Mouse (Mus musculus) ES-CJ7 (cell line): ENCODE data around the gene Prkn.

Experiments
- DNase-seq: peaks from one replicate; pipeline ENCODE4 v3.0.0; 2011; ENCODE audit warnings: low read depth, low spot score

Prkn gene

DNA sequence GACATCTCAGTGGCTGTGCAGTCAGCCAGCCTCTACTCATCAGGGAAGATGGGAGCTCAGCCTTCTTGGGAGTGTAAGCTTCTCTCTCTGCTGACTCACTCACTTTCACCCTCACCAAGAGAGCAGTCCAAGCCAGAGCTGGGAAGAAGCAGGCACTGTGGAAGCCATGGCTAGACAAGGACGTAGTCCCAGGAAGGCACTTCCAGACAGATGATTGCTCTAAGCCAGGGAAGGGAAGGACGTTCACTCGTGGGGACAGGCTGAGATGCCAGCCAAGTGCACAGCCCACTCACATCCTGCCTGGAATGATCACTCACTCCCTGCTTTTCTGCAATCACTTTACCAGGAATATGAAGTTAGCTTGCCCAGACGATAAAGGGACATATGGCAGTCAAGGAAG lies 430.0 kb downstream of the Prkn start:
- DNase-seq = no peak

DNA sequence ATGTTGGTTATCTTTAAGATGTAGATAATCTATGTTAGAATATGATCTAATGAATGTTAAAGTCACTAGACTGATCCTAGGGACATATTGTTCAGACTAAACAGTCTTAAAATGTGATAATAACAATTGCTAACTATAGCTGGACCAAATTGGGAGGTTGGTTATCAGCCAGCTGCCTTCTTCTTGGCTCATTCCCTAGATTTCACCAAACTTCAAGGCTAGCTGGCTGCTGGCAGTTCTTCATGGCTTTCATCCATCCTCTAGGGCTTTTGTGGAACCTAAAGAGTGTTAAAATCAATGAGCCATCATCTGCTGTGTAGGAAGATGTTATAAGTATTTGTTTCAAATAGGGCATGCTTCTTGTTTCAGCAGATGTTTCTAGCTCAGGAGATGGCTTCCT lies 431.7 kb downstream of the Prkn start:
- DNase-seq = no peak

DNA sequence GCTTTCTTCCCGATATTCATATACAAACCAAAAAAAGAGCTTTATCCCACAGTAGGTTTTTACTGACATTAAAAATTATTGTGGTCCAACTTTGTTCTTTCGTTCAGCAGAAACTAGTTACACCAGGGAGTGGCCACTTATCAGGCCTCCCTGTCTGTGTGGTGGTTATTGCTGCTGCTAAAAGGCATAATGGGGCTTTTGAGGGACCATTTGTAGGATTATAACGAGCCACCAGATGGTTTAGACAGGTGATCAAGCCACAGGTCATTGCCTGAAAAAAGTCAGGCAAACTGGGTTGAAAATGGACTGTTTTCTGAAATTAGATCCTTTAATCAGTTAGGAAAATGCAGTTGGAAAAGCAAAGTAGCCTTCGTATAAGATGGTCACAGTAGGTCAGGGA lies 444.1 kb downstream of the Prkn start:
- DNase-seq = no peak

DNA sequence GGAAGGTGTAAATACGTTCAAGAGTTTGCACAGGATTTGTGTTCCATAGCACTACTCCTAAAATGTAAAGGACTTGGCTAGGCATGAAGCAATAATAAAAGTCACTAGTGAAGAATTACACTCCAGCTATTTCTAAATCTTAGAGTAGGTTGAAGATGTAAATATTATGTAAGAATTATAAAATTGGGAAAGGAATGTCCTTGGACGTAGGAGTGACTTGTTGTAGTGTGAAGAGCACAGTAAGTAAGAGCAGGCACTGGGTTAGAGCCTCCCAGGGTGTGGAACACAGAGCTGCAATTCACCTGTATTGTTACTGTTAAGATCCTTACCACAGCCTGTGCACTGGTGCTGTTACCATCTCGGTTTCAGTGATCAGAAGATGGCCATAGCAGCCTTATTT lies 450.0 kb downstream of the Prkn start:
- no peak for DNase-seq

DNA sequence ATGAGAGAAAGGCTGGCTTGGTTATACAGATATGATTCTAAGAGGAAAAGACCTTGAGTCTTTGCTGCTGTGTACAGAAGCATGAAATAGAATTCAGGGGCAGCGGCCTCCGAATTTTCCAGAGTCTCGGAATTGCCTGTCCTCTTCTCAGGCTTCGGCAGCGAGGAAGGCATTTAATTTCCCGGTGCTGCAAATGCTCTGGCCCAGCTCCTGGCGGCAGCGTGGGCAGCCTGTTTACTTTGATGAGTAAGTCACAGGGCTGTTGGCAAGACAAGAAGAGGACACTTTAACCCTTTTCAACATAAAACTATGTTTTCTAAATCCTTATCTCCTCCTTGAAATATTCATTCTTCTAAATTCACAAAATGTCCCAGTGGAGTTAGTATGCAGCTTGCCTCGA lies 462.9 kb downstream of the Prkn start:
- DNase-seq = no peak

DNA sequence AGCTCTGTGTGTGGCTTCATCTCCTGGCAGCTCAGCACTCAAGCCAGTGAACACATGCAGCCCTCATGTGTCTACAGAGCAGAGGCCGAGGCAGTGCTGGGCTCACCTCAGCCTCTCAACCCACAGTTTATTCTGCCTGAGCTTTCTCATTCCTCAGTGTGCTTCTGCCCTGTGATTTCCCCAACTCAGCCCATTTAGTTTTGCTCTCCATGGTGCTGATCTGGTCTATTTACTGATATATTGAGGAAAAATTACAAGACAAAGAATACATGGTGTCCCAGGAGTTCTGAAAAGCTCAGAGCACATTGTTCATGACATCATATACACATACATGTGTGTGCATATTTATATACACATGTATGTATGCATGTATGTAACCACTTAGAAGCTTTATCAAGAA lies 469.7 kb downstream of the Prkn start:
- peak; percentile 6 for DNase-seq

DNA sequence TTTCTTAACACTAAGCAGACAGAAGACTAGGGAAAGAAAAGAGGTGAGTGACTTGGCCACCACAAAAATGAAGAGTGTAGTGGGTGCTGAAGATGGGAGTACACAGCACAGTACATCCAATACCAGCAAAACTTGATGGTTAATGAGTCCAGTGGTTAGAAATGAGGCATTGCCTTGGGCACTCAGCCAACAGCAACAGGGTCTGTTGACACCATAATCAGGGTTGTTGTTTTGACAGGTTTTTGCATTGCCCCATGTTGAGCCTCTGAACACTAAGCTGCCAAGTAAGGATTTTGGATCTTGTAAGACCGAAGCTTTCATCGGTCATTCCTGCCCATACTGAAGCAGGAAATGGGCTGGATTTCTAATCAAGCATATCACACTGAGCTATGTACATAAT lies 474.0 kb downstream of the Prkn start:
- no peak for DNase-seq

DNA sequence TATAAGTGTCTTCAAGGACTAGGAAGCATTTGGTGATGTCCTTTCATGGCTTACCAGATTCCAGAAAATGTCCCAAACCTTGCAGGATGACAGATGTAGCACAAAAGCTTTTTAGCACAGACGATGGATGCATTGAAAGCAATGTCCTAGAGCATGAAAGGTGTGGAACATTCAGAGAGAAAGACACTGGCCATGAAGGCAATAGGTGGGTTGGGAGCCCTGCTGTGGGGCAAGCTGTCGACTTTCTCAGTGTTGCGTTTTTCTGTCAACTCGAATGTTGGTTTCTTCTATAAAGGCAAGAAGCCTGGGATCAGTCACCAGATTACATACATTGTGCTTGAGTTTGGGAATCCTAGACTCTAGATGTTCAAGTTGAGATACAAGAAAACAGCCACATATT lies 475.5 kb downstream of the Prkn start:
- DNase-seq = no peak

DNA sequence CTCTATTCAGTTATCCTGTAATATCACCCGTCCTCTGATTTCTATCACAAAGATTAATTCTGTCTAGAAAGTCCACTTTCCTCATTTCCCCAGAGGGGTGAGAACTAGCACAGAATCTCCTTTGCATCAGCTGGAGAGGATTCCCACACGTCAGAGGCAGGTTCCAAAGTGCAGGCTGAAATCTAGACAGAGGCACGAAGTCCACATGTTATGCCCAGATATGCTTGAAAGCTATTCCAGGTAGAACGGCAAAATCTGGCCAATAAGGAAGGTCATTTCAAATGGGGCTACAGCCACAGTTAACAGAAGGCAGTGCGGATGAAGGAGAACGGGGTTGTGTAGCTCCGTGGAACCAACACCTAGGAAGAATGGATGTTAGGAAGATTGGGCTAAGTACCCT lies 478.8 kb downstream of the Prkn start:
- no peak for DNase-seq

DNA sequence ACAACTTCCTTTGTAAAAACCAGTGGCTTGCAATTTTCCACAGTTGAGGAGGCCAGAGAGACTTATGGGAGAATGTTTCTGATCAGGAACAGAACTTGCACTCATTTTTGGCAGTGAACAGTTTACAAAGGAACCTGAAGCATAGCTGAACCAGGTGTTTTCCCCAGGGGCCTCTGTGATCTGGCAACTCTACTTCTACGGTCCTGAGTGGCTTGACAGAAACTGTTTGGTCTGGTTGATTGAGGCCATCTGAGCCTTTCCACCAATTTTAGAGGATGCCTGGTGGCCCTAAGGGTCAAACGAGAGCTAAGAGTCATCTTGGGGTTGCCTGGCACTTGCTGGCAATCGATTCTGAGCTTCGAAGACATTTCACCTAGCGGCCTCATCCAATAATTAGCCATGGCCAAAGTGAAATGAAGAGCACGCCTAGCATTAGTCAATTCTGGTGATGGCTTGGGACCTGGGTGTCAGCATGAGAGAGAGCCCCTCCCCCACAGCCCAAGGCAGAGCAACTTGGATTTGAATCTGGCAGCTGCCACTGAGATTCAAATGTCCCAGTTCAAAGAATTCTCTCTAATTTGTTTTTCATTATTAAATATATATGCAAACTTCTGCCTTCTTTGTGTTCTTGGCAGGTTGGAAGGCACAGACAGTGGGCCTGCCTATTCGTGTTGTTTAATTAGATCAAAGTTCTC lies 479.6 kb downstream of the Prkn start:
- no peak for DNase-seq

DNA sequence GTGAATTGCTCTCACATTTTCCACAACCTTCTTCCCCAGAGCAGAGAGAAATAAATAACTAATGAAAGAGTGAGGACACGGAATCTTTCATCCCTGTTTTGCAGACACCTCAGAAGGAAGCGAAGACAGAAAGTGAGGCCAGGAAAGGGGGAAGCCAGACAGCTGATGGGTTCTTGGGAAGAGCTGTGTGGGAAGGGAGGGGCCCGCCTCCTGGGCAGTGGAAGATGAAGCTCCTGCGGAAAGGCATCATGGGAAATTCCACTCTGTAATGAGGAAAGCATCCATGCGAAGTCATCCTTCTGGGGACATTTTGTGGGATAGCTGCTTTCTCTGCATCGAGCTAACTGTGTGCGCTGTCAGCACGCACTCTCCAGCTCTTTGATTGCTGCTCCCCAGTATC lies 491.9 kb downstream of the Prkn start:
- DNase-seq = no peak

DNA sequence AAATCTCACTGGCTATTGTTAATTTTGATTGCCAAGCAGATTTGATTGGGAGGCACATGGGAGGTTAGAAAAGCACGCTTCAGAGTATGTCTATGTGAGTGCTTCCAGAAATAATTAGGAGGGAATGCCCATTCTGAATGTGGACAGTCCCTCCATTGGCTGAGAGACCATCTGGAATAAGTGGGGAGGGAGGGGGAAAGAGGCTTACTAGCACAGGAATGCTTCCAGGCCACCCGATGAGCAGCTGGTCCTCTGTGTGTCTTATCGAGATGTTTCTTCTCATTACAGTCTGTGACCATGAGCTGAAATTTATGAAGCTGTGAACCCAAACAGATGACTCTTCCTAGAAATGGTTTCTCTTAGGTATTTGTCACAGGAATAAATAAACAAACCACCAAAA lies 493.6 kb downstream of the Prkn start:
- no peak for DNase-seq

DNA sequence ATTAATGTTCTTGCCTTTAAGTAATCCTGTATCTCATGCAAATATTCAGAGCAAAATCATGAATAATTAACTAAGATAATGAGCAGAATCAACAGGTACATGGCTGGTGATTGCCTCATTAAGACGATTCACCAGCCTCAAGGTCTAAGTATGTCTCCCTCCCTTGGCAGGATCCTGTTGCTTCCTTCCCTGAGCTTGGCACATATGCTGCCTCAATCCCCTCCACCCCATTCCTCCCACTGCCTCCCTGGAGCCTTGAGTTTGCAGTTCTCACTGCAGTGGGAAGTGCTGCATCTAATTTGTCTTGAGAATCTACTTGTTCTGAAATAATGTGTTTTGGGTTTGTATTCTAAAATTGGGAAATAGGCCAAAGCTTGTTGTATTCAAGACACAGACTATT lies 496.0 kb downstream of the Prkn start:
- DNase-seq = no peak

DNA sequence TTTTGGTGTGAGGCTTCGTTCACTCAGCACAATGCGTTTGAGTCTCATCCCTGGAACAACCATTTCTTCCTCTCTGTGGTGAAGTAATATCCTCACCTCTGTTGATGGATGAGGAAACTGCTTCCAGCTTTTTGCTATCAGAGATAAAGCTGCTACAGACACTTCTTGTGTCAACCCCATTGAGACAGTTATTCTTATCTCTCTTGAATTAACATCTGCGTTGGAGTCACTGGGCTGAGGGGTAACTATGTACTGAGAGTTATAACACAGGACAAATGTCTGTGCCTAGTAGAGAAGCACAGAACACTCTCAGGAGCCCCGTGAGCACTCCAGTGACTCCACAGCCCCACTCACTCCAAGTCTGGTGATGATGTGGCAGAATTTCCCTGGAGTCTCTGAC lies 500.2 kb downstream of the Prkn start:
- DNase-seq = no peak

DNA sequence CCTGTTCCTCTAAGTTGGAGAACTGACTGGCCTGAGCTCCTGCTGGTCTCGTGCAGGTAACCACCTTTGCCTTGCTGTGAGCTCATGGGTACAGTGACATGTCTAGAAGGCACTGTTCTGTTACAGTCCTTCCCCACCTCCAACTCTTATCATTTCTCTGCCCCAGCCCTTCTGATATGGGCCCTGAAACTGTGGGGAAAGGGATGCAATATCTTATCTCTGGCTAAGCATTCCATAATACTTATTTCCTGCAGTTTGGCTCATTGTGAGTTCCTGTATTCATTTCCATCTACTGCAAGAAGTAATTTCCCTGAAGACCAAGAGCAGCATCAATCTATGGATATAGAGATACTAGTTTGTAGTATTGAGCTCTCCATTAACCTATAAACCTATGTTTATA lies 506.1 kb downstream of the Prkn start:
- no peak for DNase-seq

DNA sequence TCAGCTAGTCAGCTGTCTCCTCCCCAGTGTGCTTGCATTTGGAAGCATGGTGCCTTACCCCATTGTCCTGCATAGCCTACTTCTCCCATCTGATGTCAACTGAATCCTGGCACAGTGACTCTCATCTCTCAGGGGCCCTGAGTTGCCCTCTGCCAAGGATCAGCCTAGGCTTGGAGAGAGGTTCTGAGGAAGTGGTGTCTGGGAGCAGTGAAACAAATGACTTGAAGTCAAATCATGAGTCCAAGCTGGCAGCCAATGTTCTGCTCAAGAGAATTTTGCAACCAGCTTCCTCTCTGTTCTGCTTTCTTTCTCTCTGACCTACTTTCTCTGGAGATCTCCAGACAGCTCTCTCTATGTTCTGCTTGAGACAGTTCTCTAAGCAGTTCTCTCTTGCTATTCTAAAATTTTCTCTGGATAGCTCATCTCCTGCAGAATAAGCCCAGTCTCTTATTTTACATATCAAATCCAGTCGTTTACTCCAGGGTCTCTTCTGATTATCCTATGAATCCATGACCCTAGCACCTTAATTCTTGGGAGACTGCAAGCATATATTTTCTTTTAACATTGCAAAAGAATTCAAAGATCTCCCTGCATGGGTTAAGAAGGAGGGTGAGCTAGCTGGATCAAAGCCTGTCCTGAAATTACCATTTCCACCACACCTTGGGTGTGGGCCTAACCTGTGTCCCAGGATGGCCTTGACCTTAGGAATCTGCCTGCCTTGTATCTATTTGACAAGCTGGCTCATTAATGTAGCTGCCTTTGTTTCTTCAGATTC lies 512.8 kb downstream of the Prkn start:
- DNase-seq = peak; percentile 92

DNA sequence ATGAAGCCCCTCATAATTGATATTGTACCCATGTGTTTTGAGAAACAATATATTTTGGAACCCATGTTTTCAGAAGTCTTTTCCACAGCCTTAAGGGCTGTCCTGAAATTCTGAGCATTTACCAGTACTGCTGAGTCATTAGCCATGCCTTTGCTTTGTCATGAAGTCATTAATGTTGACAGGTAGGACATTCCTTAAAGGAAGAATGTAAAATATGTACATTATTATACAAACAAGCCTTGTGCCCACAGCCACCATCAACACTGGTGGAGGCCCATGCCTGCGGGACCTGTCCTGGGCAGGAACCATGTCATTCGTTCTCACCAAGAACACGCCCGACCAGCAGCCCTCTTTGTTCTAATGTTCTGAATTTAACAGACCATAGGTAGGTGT lies 513.4 kb downstream of the Prkn start:
- peak; percentile 61 for DNase-seq

DNA sequence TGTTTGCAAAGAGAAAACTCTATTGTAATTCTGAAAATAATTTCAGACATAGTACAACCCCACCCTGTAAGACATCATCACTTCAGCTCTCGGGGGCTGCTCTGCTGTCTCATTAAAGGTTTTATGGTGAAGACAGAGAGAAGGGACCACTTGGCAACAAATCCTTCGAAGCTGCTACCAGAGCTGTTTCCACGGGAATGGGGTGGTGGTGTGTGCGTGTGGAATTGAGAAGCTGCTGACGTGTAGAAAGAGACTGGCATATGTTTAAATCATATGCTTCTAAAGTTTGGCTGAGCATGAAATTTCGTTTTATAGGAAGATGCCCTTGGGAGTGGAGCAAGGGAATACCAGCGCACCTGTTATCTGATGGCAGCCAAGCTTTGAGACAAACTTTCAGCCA lies 514.2 kb downstream of the Prkn start:
- no peak for DNase-seq

DNA sequence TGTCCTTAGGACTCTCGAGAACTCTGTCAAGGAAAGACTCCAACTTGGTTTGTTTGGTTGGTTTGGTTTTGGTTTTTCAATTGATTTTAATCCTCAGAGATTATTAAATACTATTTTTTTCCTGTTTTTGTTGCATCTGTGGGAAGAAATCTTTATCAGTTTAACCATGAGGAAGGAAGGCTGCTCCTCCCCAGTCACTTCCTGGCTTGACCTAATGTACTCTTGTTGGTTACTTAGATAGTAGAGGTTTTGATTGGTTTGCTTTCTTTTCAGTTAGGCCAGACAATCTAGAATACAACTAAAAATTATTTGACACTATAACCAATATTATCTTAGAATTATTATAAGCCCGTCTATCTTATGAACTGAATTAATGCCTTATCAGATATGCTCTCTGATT lies 535.3 kb downstream of the Prkn start:
- no peak for DNase-seq

DNA sequence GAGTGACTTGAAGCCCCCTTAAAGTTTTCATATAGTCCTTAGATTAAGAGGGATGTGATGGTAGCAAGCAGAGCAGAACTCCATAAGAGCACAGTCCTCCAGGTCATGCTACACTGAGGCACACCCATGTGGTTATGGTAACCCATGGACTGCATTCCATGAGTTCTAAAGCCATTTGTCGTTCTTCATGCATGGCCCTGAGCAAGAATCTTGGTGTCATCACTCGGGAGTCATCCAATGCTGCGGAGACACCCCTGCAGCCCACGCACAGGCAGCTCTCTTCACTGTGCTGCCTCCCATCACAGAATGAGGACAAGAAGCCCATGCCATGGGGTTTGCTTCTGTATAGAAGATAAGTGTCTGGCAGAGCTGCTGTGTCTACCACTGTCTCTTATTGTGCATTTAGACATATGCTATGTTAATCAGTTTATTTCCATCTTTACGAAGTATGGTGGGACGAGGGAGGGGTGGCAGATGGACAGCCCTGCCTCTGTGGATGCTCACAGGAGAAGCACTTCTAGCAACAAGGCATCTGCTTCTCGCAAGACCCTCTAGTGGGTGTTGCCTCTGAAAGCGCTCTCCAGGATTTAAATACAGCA lies 543.3 kb downstream of the Prkn start:
- DNase-seq = no peak

DNA sequence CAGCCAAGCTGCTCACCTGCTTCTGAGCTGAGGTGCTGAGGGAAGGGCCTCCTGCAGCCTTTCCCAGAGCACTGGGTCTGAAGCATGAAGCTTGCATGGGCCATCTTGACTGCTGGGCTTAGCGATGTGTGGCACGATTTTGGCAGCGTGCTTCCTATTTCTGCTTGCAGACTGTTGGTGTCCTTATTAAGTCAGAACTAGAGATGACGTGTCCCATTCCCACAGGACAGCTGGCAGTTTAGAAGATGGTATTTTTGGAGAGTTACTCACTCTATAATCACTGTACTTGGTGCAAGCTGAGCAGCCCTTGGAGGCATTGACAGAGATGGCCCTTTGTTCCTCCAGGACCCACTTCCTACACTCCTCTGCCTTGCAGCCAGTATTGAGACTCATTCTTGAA lies 545.1 kb downstream of the Prkn start:
- no peak for DNase-seq

DNA sequence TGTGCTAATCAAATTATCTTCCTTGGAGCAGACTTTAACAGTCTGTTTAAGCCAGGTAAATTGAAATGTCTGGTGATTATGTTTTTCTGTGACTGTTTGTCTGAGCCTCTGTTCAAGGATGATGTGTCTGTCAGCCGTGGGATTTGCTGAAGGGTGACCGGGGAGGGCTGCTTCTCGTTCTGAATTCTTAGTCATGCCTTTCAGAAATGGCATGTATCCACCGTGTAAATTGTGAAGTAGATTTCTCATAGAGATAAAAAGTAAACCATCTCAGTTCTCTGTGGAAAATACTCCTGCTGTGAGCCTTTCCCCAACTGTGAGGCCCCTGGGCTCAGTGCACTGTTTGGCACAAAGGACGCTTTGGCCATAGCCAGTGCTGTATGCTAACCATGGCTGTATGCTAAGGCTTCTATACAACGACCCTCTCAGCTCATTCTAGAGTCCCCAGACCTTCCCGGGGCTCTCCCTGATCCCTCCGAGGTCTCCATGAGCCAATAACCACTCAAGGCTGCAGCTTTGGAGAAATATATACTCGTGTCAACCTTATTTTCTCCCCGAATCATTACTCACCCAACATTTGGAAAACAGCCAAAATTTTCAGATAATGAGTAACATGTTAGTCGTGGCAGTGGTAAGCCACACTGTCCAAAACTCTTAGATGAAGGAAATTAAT lies 552.6 kb downstream of the Prkn start:
- no peak for DNase-seq

DNA sequence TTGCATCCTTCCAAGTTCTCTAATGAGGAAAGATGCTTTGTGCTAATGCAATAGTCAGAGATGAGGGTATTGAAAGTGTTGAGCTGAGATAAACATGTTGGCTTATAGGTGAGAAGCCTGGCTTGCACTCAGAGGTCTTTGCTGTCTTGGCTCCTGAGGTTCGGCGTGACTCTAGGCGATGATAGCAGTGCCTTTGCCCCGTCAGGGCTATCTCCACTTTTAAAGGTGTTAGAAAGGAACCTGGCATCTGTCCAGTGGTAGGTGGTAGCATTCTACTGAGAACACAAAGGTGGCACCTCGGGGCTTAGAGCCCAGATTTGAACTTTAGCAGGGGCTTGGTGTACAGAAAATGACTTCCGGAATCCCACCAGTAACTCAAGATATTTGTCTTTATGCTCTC lies 554.4 kb downstream of the Prkn start:
- no peak for DNase-seq
